Mouse (Mus musculus): ENCODE data around the gene Vps72. TPM values are rescaled to one million over a fixed set of nuclear protein-coding genes. Genes with fewer than 3 reads are reported as not detected.
"Not testable (repeated sequence)": the region's sequence is repeated elsewhere in the genome, so short reads cannot be mapped to it uniquely, and the experiment has no call there.

Vps72 gene
- polyA plus RNA-seq, 1 experiment from 2014 or later = 39.2 TPM

DNA sequence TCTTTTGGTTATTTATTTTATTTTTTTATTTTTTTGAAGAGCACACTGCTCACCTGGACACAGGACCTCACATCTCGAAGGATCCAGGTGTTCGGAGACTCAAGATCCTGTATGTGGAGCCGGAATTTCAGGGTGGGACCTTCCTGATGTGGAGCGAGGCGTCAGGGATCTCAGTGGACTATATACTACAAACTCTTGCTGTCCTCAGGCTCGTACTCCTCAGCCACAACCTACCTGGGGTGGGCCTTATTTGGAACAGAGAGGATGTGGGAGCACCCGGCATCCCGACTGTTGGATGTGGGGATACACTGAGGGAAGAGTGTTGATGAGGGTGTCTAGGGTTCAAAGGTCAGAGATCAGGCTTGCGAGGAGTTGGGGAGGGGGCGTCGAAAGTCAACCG is 23.3 kb downstream of the Vps72 start:
- not testable (repeated sequence) for H3K9ac ChIP-seq; H3K27ac ChIP-seq; H3K4me2 ChIP-seq; DNase-seq; H3K27me3 ChIP-seq; H3K9me3 ChIP-seq (replicated peaks)
- peaks cover 20% of the 10 kb centered on the region for H3K36me3 ChIP-seq
- H3K4me1 ChIP-seq (replicated peaks) = peaks cover 30% of the 10 kb centered on the region
- peak overlapping the region; percentile 81; the same call in 1 of the 2 replicates for H3K4me3 ChIP-seq (replicated peaks)
- no CpG with 5 or more reads among the region's 12 CpGs for WGBS (ENCODE audit: insufficient replicate concordance)
- peak; percentile 62 for ATAC-seq (ENCODE audit: low read depth)

DNA sequence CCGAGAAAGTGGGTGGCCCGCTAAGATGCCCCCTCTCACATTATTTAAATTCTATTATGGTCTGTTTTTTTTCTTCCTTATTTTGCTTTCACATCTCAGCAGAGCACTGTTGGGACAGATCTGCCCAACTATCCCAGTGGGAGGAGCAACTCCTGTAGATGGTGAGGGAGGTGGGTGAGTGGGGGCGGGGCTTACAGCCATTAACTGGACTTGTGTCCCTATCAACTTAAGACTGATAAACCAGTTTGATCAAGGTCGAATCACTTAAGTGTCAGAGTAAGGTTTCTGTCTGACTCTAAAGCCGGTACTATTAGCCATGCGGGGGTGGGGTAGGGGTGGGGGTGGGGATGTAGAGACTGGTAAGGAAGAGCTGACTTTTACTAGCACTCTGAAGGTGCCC is 24.2 kb downstream of the Vps72 start:
- WGBS (ENCODE audit: insufficient replicate concordance) = 5% methylated on average over 6 of the region's 6 CpGs
- peak overlapping the region; percentile 61 for H3K4me3 ChIP-seq (replicated peaks)
- peak overlapping the region; percentile 67 for H3K9ac ChIP-seq
- DNase-seq = peak; percentile 58
- H3K27ac ChIP-seq = peak overlapping the region; percentile 61
- H3K27me3 ChIP-seq = no peaks in the 10 kb centered on the region
- peak overlapping the region; percentile 78 for H3K4me2 ChIP-seq
- peaks cover 16% of the 10 kb centered on the region for H3K36me3 ChIP-seq
- no peaks in the 10 kb centered on the region for H3K9me3 ChIP-seq (replicated peaks)
- ATAC-seq (ENCODE audit: low read depth) = peak; percentile 37
- peaks cover 36% of the 10 kb centered on the region for H3K4me1 ChIP-seq (replicated peaks)

DNA sequence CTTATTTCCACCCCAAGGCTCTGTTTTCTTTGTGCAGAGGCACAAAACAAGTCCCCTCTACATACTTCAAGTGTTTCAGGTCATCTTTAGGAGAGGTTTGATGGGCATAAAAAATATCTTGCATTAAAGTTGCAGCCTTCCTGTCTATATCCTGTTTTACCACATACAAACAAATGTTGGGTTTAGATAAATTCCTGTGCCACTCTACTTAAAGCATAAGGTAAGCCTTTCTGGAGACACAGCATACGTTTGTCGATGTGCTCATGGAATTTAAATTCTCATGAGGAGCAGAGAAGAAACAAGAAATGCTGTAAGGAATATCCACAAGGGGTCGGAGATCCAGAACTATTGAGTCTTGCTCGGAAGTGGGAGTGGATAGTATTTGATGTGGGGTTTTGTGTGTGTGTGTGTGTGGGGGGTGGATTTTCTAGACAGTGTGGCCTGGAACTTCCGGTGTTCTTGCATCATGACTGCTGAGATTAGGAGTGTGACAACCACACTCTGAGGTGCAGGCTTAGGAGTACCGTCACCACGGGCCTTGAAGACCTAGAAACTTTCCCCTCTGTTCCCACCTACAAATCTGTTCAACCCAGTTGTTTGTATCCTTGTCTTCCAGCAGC is 24.7 kb downstream of the Vps72 start:
- peak overlapping the region; percentile 78 for H3K4me2 ChIP-seq
- peaks cover 20% of the 10 kb centered on the region for H3K36me3 ChIP-seq
- no peaks in the 10 kb centered on the region for H3K9me3 ChIP-seq (replicated peaks)
- peak overlapping the region; percentile 61 for H3K4me3 ChIP-seq (replicated peaks)
- no peak for DNase-seq
- H3K4me1 ChIP-seq (replicated peaks) = peaks cover 41% of the 10 kb centered on the region
- H3K27me3 ChIP-seq = no peaks in the 10 kb centered on the region
- ATAC-seq (ENCODE audit: low read depth) = no peak
- peak overlapping the region; percentile 61 for H3K27ac ChIP-seq
- 33% methylated on average over 7 of the region's 7 CpGs for WGBS (ENCODE audit: insufficient replicate concordance)
- peak overlapping the region; percentile 67 for H3K9ac ChIP-seq

DNA sequence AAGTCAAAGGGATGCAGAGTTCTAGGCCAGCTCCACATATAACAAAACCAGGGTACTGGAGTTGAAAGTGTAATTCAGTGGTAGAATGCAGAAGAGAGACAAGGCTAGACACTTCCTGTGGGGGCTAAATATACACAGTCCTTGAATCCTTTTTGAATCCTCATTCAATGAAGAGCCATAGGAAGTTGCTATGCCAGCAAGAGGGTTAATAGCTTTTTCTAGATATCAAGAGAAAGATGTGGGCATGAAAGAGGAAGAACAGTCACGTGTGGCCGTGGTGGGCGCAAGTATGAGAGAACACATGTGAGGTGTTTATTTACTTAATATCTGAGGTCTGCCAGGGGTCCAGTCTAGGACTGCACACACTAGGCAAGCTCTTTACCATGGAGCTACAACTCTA is 25.5 kb downstream of the Vps72 start:
- peak overlapping the region; percentile 61 for H3K27ac ChIP-seq
- no peak overlapping the region for H3K9ac ChIP-seq
- no peaks in the 10 kb centered on the region for H3K9me3 ChIP-seq (replicated peaks)
- 54% methylated on average over 3 of the region's 3 CpGs for whole genome bisulfite sequencing (ENCODE audit: insufficient replicate concordance)
- DNase-seq (no peak), ATAC-seq (ENCODE audit: low read depth) (no peak)
- peaks cover 23% of the 10 kb centered on the region for H3K36me3 ChIP-seq
- peak overlapping the region; percentile 78 for H3K4me2 ChIP-seq
- H3K27me3 ChIP-seq = no peaks in the 10 kb centered on the region
- H3K4me3 ChIP-seq (replicated peaks) = no peak overlapping the region
- H3K4me1 ChIP-seq (replicated peaks) = peaks cover 43% of the 10 kb centered on the region

DNA sequence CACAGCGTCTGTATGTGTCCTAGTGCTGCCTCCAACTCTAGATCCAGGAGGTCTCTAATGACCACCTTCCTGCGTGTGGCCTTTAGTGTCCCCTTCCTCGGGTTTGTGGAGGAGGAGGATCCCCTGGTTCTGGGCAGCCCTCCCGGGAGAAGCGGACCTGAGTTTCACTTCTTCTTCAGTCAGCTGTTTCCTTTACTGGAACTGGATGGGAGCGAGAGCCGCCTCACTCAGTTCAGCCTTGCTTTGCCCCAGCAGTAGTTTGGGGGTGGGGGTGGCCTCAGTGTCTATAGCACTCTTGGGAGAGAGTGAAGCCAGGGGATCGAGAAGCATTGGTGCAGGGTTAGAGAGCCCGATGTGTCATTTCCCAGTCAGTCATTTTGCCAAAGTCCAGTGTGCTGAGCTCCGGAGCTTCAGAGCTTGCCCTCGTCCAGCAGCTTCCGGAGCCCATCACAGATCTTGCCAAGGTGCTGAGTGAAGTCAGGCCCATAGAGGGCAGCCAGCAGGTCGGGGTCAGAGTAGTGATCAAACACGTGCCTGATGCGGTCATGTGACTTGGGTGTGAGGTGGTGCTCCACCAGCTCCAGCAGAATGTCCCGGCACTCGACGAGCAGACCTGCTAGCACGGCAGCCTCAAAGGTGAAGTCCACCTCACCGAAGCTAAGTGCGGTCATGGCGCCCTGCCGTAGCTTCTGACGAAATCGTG is 28.9 kb downstream of the Vps72 start:
- WGBS (ENCODE audit: insufficient replicate concordance) = 58% methylated on average over 25 of the region's 25 CpGs

DNA sequence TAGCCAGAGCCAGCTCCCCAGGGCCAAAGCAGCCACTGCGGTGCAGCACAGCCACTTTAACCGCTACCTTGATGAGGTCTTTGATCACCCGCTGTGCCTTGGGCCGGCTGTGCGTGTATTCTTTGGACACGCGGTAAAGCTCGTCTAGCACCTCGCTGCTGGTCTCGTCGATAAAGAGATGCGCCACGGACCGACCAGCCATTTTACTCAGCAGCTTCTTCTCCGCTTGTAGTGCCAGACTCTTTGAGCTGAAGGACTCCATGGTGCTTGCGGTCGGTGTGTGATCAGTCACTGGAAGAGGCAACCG is 29.4 kb downstream of the Vps72 start:
- WGBS (ENCODE audit: insufficient replicate concordance) = 65% methylated on average over 18 of the region's 18 CpGs
- no peaks in the 10 kb centered on the region for H3K27me3 ChIP-seq
- H3K27ac ChIP-seq = peak overlapping the region; percentile 18; the same call in 1 of the 2 replicates
- no peak for DNase-seq
- no peak overlapping the region for H3K9ac ChIP-seq
- no peak overlapping the region for H3K4me3 ChIP-seq (replicated peaks)
- peak overlapping the region; percentile 34; the same call in 1 of the 2 replicates for H3K4me2 ChIP-seq
- H3K36me3 ChIP-seq = peaks cover 17% of the 10 kb centered on the region
- peaks cover 41% of the 10 kb centered on the region for H3K4me1 ChIP-seq (replicated peaks)
- no peak for ATAC-seq (ENCODE audit: low read depth)
- no peaks in the 10 kb centered on the region for H3K9me3 ChIP-seq (replicated peaks)

More for the DNA sequence above, 28.9 kb downstream of the Vps72 start:
- Histone ChIP-seq H3K27ac (no peak overlapping the region; the same call in 1 of the 2 replicates), H3K4me3 (replicated peaks) (no peak overlapping the region), H3K9ac (no peak overlapping the region), H3K4me2 (peak overlapping the region; percentile 34), H3K4me1 (replicated peaks) (peaks cover 46% of the 10 kb centered on the region), H3K27me3 (no peaks in the 10 kb centered on the region), H3K9me3 (replicated peaks) (no peaks in the 10 kb centered on the region), H3K36me3 (peaks cover 17% of the 10 kb centered on the region)
- DNase-seq (no peak), ATAC-seq (ENCODE audit: low read depth) (0 out of 2 replicates have a peak, but pooled peaks have one; percentile 19)

DNA sequence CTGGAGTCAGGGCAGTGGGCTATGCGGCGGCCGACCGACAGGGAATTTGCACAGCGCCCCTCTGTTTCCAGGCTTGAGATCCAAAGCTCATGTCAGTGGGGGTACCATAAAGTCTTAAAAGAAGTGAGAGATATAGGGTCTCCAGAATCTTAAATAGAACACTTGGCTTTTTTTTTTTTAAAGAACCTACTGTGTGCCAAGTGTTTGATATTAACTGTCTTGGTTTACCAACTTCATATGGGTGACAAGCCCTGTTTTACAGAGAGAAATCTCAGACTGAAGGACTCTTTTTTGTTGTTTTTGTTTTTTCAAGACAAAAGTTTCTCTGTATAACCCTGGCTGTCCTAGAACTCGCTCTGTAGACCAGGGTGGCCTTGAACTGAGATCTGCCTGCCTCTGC is 30.0 kb downstream of the Vps72 start:
- H3K27me3 ChIP-seq = no peaks in the 10 kb centered on the region
- peak overlapping the region; percentile 40 for H3K27ac ChIP-seq
- WGBS (ENCODE audit: insufficient replicate concordance) = 87% methylated on average over 6 of the region's 6 CpGs
- H3K36me3 ChIP-seq = peaks cover 17% of the 10 kb centered on the region
- H3K9me3 ChIP-seq (replicated peaks) = no peaks in the 10 kb centered on the region
- ATAC-seq (ENCODE audit: low read depth) = no peak
- DNase-seq = no peak
- no peak overlapping the region for H3K9ac ChIP-seq
- H3K4me2 ChIP-seq = peak overlapping the region; percentile 34; the same call in 1 of the 2 replicates
- 0 out of 2 replicates have a peak overlapping the region, but pooled peaks have one; percentile 27 for H3K4me3 ChIP-seq (replicated peaks)
- peaks cover 35% of the 10 kb centered on the region for H3K4me1 ChIP-seq (replicated peaks)

DNA sequence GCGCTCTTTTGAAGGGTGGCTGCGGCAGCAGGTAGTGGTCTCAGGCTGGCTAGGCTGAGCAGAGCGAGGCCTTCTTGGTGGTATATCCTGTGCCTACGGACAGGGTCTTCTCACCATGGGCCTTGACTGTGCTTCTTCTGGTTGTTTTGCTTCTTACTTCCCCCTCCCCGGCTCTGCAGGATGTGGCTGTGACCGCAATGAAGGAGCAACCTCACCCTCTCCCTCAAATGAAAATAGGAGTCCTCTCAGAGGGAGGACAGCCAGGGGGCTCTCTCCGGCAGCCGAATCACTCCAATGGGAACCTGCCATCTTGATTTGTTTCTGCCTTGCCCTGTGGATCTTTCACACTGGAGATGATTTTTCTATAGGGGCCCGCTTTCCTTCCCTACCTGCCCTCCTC is 30.7 kb downstream of the Vps72 start:
- Histone ChIP-seq H3K4me3 (replicated peaks) (peak overlapping the region; percentile 27), H3K27ac (peak overlapping the region; percentile 40), H3K27me3 (no peaks in the 10 kb centered on the region), H3K4me2 (peak overlapping the region; percentile 47), H3K9ac (no peak overlapping the region), H3K9me3 (replicated peaks) (no peaks in the 10 kb centered on the region), H3K4me1 (replicated peaks) (peaks cover 29% of the 10 kb centered on the region), H3K36me3 (peaks cover 17% of the 10 kb centered on the region)
- 42% methylated on average over 9 of the region's 9 CpGs for WGBS (ENCODE audit: insufficient replicate concordance)
- no peak; the same call in 1 of the 2 replicates for ATAC-seq (ENCODE audit: low read depth)
- no peak for DNase-seq

DNA sequence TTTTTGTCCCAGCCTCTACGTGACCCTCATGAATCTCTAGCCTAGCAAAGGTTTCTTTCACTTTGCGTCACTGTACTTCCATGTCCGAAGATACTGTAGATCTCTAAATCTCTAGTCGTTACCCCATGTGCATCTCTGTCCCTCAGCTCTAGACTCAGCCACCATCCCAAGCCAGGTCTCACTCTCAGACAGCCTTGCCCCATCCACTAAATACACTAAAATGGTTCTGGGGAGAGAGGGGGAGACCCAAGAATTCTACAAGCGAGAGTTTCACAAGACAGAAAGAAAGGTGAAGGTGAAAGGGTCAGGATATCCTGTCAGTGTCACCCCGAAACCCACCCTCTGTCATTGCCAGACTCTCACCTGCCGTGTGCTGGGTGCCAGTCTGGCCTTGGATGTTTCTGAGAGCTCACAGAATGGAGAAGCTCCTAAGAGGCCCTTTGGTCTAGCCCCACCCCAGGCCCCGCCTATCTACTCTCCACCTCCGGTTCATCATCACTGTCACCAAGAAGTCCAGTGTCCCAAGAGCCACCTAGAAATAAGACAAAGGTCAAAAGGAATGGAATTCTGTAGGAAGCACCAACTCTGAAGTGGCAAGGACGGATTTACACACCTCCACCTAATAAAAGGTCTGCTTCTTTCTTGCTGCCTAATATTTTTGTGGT is 31.3 kb downstream of the Vps72 start, which contains the start of gene Tnfaip8l2:
Tnfaip8l2 (minus strand) TSS at position 409 of the 665 bp plus-strand sequence.
- H3K4me1 ChIP-seq (replicated peaks) = peaks cover 24% of the 10 kb centered on the region
- ATAC-seq (ENCODE audit: low read depth) = peak; percentile 74
- peak within 1 kb of the TSS; percentile 26; the same call in 1 of the 2 replicates for H3K9ac ChIP-seq
- peak within 1 kb of the TSS; percentile 27 for H3K4me3 ChIP-seq (replicated peaks)
- peak; percentile 22 for DNase-seq
- H3K9me3 ChIP-seq (replicated peaks) = no peaks in the 10 kb centered on the region
- WGBS (ENCODE audit: insufficient replicate concordance) = 47% methylated on average over 10 of the region's 10 CpGs
- H3K27me3 ChIP-seq = no peaks in the 10 kb centered on the region
- H3K27ac ChIP-seq = peak within 1 kb of the TSS; percentile 40
- H3K4me2 ChIP-seq = peak within 1 kb of the TSS; percentile 47
- H3K36me3 ChIP-seq = peaks cover 17% of the 10 kb centered on the region

DNA sequence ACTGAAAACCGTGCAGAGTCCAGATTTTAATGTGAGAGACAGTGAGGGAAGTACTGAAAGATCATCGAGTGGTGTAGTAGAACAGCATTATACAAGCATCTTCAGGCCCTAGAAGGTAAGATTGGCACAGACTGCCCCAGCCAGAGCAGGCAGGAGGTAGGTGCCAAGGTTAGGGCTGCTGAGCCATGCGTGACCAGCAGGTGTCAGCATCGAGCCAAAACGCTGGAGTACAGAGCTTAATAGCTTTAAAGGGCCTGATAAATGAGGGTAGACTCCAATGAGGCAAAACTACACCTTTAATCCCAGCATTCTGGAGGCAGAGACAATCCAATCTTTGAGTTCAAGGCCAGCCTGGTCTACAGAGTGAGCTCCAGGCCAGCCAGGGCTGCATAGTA is 31.8 kb downstream of the Vps72 start:
- H3K27ac ChIP-seq = no peak overlapping the region
- H3K36me3 ChIP-seq = peaks cover 17% of the 10 kb centered on the region
- peak overlapping the region; percentile 47 for H3K4me2 ChIP-seq
- no peak overlapping the region for H3K9ac ChIP-seq
- DNase-seq (peak; percentile 73), ATAC-seq (ENCODE audit: low read depth) (peak; percentile 72)
- H3K27me3 ChIP-seq = no peaks in the 10 kb centered on the region
- peaks cover 24% of the 10 kb centered on the region for H3K4me1 ChIP-seq (replicated peaks)
- 9% methylated on average over 5 of the region's 5 CpGs for WGBS (ENCODE audit: insufficient replicate concordance)
- no peaks in the 10 kb centered on the region for H3K9me3 ChIP-seq (replicated peaks)
- H3K4me3 ChIP-seq (replicated peaks) = peak overlapping the region; percentile 27; the same call in 1 of the 2 replicates

DNA sequence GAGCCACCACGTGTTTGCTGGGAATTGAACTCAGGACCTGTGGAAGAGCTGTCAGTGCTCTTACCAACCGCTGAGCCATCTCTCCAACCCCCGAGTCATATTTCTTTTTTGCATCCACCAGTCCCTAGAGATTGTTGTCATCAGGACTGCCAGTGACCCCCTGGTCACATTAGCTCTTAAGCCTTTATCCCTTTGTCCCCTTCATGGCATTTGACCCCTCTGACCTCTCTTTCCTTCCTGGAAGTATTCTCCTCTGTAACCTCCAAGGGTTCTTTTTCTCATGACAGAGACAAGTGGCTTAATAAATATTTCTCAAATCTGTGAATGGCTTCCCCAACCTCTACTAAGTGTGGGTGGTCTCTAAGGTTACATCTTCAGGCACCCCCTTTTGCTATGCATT is 37.1 kb downstream of the Vps72 start:
- H3K4me3 ChIP-seq (replicated peaks) = no peak overlapping the region
- ATAC-seq (ENCODE audit: low read depth) = no peak
- H3K4me2 ChIP-seq = no peak overlapping the region
- no peak overlapping the region for H3K9ac ChIP-seq
- no peak overlapping the region for H3K27ac ChIP-seq
- no peaks in the 10 kb centered on the region for H3K4me1 ChIP-seq (replicated peaks)
- WGBS (ENCODE audit: insufficient replicate concordance) = 54% methylated on average over 3 of the region's 3 CpGs
- H3K9me3 ChIP-seq (replicated peaks) = no peaks in the 10 kb centered on the region
- H3K36me3 ChIP-seq = no peaks in the 10 kb centered on the region
- no peaks in the 10 kb centered on the region for H3K27me3 ChIP-seq
- no peak for DNase-seq

Data from liver, embryonic 13.5 days (tissue).